Mouse (Mus musculus) c-Kit-positive CD71-negative TER-119-negative erythroid progenitor cells, embryonic 14.5 days (primary cell): ENCODE data around the gene Ythdf2.

Experiments used
- DNase-seq: peaks from one replicate; pipeline ENCODE4 v3.0.0-alpha.2; 2013; ENCODE audit warnings: low read depth

The Ythdf2 gene

DNA sequence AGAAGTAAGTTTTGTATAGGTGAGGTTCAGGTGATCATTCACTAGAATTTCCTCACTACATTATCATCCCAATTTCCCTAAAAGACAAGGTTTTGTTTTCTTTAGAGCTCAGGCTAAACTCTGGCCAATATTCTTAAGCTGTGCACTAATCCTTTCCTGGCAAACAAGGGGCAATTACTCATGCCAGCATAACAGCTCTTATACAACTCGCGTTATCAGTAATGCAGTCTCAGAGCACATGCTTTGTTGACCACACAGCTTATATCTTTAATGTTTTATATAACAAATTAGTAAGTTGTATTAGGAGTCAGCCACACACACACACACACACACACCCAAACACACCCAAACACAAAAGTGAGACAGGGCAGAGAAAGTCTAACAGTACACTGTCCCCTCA, 1.8 kb downstream of the Ythdf2 start:
- no peak for DNase-seq

DNA sequence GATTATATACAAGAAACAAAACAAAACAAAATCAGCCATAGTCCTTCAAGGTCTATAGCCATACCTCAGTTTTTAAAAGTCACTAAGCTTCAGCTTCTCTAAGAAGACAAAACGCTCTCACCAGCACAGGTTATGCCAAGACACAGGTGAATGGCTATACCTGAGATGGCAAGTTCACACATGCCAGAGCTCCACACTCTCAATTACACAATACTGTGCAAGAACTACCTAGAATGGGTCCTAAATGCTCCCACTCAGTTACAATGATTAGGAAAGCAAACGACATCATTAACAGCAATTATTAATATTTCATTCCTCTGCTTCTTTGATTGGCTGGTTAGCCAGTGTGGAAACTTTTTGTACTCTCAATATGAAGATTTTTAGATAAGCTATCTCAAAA, 2.8 kb downstream of the Ythdf2 start:
- no peak for DNase-seq

DNA sequence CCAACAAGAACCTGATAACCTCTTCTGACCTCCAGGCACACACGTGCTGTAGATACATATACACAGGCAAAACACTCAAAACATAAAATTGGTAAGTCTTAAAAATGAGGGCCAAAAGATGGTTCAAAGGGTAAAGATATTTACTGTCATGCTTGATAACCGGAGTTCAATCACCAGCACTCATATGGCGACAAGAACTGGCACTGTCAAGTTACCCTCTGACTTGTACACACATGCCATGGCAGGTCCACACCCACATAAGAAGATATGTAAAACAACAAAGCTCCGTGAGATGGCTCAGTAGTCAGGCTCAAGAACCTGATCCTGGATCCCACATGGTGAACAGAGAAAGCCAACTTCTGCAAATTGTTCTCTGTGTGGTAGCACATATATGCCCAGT, 4.8 kb downstream of the Ythdf2 start:
- DNase-seq, result no peak

DNA sequence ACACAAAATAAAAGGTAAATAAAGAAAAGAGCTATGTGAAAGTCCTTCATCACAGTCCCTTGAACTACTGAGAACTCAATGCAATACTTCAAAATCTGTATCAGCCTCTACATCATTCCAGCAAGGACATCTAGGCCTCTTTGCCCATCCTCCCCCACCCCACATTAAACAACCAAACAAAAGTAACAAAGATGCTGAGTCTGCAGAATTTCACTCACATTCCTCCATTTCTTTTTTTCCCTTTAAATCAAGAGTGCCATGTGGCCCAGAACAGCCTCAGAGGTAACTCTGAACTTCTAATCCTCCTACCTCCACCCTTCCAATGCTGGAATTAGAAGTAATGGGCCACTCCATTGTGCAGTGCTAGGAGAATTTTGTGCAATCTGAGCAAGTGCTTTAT, 13.3 kb downstream of the Ythdf2 start:
- DNase-seq, result no peak

DNA sequence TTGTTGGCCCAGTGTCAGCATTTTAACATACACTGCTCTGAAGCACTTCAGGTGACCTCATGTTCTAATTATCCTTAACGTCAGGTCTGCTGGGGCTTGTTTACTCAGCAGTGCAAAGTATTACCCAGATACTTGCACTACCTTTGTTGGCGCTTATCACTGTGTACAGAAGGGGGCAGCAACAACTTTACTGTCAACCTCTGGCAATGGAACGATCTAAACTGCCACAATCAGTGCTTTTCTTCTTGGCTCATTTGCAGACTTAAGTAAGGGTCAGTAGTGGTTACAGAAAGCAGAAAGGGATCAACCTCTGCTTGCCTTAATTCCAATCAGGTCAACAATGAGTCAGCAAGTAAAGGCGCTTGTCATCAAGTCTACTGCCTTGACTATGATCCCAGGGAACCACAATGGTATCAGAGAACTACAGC, 13.8 kb downstream of the Ythdf2 start:
- no peak for DNase-seq

DNA sequence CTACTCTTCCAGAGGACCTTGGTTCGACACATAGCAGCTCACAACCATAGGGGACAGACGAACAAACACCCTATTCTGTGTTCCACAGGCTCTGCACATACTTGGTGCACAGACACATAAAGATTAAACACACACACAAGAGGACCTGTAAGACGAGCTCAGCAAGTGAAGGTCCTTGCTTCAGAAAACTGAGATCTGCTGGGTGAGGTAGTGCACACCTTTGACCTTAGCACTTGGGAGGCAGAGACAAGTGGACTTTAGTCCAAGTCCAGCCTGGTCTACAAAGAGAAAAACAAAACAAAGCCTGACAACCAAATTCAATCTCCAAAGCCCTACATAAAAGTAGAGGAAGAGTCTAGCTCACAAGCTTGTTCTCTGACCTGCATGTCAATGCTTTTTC, 17.1 kb downstream of the Ythdf2 start:
- no peak for DNase-seq

DNA sequence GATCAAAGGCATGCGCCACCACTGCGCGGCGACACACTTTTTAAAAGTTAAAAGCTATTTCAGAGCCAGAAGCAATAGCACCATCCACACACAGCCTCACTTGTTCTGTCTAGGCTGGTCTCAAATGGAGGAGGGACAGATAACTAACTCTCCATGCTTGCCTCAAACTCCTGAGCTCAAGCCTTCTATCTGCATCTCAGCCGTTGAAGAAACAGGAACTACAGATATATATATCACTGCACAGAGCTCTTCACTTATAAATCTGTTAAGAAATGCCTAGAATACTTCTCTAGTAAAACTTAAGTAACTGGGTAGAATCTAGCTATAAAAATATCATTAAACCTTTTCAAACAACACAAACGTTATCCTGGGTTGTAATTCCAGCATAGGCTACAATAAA, 17.7 kb downstream of the Ythdf2 start:
- no peak for DNase-seq

DNA sequence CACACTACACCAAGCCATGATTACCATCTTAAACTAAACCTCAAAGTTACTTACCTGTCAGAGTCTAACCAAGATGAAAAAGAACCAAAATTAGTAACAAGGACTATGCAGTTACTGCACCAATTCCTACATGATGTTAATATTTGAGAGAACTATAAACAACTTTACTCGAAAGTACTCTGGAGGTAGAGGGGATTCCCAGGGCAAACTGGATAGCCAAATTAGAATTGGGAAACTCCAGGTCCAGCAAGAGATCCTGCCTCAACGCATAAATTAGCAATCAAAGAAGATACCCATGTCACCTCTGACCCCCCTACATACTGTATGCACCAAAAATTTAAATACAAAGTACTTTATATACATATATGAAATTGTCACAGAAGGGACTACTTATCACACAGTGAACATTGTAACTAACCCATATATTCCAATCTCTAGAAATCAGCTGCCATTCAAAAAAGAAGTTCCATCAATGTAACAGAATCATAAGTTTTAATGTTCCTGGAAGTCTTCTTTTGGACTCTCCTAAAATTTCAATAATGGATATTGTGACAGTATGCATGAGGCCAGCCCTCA, 24.2 kb downstream of the Ythdf2 start:
- DNase-seq, result no peak

DNA sequence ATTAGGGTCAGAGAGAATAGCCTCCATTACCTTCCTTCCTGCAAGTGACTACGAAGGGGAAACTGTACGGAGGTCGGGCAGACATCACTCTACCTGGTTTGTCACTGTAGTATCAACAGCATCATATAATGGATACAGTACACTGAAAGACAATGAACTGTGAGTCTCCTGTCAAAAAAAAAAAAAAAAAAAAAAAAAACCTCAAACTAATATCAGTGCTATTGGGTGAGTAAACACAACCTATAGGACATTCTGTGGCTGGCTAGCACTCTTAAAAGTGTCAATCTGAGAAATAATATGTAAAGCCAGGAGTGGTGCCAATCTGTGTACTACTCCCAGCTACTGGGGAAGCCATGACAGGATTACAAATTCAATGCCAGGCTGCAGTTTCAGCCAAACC, 28.9 kb downstream of the Ythdf2 start:
- no peak for DNase-seq

DNA sequence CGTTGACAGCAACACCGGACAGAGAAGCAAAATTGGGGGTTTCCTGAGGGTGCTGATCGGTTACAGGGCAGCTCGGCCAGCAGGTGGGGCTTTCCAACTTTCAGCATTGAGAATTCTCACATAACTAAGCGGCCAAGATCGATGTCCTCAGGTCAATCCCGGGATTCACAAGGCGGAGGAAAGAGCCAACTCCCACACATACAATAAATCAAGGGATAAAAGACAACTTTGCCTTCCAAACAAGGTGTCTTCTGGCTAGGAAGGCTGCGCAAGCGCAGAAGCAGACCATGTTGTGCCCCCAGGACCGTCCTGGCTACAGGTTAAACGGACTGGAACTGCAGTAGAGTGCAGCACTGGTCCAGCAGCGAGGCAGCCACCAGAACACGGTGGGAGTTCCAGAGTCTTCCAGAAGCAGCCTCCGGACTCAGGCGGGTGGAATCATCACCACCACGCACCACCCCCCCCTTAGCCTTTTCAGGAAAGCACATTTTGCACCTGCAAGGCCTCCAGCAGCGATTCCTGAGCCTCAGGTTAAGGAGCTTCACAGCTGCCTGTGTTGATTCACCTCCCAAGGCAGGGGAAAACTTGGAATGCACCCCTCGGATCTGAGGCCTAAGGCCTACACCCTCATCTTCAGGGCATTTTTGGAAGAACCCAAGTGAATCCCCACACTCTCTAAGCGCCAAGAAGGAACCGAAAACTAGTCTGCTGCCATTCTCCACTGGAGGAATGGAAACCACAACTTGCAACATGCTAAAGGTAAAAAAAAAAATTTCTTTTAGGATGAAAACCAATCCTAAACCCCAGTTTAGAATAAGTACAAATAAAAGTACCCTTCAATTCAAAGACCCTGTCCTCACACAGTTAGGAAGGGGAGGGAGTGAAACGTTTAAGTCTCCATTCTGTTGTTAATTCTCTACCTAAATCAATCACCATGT, 30.1 kb downstream of the Ythdf2 start:
- no peak for DNase-seq

DNA sequence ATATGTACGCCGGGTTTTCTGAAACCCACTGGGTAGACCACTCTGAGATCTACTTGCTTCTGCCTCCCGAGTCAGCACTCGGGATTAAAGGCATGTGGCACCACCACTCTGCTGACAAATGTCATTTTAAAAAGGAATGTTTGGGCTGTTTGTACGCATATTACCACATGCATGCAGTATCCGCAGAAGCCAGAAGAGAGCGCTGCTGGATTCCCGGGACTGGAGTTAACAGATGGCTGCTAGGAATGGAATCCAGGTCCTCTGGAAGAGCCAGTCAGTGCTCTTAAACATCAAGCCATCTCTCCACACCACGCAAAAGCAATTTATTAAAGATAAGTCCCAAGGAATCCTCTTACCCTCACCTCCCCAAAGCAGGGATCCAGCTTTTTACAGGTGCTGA, 31.4 kb downstream of the Ythdf2 start:
- no peak for DNase-seq

DNA sequence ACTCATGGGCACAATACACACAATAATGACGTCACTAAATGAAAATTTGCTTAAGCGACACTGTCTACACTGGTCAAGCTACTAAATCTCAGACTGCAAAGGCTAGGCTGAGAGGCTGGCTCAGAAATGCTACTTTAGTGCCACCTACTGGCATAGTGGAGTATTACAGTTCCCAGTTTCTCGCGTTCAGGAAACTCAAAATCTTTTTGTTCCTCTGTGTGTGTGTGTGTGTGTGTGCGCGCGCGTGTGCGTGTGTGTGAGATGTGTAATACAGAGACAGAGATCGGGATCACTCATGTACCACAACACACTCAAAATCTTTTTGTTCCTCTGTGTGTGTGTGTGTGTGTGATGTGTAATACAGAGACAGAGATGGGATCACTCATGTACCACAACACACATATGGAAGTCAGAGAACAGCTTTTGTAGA, 33.5 kb downstream of the Ythdf2 start:
- DNase-seq, result peak; percentile 65

DNA sequence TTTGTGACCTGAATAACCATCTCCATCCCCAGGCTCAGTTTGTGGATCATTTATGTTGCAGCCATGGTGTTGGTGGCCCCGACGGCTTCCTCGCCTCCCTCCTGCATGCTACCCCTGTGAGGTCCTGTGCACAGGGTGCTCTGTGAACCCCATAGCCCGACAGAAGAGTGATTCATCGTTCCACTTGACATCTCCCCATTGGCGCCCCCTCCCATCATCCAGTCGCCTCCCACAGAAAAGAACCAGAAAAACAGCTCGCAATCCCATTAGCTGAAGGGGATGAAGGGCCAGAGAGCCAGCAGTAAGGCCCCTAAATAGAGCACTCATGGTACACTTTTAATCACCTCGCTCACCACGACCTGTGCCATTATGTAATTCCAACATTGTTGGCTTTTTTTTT, 35.6 kb downstream of the Ythdf2 start:
- no peak for DNase-seq

DNA sequence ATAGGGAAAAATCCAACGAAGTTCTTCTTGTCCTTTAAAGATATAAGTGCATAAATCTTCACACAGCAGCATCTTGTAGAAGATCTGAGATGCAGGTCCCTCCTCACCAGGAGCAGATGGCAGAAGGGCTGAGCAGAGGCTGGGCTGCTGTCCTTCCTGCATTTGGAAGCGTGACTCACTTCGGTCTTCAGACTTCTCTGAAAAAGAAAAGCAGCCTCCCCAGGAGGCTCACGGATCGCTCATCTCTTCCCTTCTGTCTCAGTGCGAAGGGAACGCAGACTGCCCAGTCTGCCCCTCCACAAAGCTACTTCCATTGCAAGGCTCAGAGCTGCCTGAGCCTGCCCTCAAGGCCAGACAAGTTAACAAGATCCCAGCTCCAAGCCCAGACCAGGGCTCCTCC, 41.2 kb downstream of the Ythdf2 start:
- no peak for DNase-seq

DNA sequence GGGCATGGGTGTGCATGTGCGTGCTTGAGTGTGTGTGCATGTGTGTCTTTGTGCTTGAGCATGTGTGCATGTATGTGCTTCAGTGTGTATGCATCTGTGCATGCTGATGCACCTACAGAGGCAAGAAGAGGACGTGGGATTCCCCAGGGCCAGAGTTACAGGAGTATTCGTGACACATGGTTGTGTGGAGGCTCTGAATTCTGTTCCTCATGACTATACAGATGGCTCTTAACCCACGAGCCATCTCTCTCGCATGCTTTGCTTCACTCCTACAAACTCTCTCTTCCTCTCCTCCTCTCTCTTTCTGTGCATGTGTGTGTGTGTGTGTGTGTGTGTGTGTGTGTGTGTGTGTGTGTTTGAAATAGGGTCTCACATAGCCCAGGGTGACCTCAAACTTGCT, 42.3 kb downstream of the Ythdf2 start:
- no peak for DNase-seq

DNA sequence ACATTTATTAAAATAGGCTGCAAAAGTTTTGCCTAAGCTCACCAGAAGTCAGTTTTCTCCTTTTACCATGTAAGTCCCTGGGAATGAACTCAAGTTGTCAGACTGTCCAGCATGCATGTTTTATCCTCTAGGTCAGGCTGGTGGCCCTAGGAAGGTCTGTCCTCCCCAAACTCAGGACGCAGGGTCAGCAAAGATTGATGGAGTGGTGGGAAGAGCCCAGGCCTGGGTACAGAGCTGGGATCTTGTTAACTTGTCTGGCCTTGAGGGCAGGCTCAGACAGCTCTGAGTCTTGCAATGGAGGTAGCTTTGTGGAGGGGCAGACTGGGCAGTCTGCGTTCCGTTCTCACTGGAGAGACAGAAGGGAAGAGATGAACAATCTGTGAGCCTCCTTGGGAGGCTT, 42.8 kb downstream of the Ythdf2 start:
- DNase-seq, result no peak

DNA sequence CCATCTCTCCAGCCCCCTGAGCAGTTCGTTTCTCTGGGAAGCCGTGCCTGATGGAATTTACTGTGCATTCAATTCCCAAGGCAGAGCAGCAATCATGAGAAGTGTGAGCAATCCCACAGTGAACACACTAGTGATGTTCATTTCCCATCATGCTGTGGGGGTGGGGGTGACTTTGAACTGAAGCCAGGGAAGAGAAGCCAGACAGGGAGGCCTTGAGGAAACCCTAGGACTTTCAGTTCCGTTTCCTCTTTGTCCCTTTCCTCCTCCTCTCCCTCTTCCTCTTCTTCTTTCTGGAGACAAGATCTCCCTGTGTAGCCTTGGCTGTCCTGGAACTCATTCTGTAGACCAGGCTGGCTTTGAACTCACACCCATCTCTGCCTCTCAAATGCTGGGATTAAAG, 44.7 kb downstream of the Ythdf2 start:
- DNase-seq, result no peak

DNA sequence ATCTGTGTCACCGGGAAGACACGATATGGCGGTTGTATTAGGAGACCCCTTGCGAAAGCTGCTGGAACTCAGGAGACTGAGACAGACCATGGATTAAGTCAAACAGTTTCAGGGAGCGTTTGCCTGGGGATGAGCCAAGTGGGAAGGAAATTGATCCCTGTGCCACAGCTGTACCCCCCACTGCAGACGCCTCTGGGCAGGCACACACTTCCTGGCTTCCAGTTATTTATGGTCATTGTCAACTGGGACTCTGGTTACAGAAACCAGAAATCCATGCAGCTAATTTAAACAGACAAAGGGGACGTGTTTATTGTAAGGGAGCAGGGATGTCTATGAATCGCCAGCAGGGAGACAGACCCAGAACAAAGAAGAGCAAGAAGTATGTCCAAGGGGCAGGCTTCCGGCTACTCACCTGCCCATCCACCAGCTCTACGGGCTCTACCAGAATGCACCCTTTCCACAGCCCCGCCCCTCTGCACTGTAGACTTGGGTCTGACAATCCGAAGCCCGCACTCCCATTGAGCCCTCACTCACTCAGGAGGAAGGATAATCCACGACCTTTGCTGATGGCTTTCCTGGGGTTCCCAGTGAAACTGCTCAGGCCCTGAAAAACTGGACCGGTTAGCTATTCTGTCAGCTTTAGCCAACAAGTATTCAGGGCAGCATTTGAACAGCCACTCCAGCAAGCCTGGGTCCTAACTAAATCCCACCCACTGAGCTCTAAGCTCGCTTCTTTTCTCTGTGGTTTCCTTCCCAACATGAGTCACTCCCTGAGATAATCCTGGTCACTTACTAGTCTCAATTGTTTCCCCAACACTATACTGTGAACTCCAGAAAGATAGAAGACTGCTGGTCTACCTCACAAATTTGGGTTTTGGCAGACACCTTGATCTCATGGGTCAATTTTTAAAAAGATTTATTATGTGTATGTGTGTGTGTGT, 45.5 kb downstream of the Ythdf2 start:
- DNase-seq, result no peak

DNA sequence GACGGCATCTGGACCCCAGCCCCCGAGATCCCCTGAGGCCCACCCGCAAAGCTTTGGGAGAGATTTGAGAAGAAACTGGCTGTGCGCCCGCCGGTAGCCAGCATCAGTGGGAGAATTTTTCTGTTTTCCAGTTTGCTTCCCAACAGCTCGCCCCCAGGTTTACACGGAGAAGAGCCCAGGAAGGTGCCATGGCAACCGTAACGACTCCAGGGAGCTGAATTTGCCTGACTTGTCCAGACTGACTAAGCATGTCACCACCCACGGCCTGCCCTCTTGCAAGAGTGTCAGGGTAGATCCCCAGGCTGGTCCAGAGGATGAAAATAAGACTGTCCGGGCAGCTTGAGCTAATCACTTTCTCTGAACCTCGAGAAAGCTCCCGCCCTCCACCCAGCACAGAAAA, 46.4 kb downstream of the Ythdf2 start:
- no peak for DNase-seq

DNA sequence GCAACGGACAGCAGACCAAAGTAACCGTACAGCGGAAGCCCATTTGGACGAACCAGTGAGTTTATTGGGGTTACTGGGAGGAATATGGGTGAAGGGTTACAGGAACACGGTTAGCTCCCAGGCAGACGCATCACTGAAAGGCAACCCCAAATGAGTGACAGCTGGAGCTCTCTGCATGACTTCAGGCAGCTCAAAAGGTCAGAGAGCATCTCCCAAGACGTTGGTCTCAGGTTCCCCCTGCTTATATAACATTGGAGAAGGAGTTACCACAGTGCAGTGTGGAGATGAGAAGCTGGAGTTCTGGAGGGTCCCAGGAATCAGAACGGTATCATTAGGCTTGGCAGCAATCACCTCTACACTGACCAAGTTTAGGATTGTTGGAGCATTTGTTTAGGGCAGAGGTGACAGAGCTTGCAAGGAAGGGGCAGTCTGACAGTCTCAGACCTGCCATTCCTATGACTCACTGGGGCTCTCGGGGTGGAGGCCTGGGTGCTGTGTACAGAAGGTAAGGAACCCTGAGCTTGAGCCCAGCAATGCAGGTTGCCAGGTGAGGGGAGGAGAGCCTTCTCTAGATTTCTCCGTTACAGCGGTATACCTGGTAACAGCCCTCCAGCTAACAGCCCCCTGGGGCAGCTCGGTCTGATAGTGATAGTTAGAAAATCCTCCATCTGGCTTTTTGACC, 55.0 kb downstream of the Ythdf2 start:
- no peak for DNase-seq

DNA sequence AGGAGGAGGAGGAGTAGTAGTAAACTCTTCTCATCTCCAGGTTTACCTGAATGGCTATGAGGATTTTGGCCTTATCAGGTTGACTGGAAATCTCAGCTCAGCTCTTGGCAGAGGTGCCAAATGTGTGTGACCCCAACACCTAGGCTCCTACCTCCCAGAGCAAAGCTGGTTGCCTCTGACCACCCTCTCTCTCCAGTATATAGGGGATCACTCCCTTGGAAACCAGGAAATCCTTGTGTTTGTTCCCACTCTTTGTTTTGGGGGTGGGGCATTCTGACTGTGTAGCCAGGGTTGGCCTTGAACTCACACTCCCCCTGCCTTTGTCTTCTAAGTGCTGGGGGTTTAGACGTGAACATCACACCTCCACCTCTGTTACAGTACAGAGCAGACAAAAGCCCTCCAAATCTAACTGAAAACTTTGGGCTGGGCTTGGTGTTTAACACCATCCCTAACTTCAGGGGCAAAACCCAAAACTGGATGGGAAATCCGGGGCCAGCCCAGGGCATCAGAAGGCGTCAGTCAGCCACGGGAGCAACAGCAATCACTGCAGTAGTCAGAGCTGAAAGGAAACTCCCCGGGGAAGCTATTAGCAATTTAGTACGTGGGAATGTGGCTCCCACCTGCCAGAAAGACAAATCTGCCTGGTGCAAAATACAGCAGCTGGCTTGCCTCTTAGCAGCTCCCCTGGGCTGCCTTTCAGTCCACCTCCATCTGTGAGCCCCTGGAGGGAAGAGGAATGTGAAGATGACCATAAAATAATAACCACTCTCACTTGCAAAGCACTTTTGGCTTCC, 57.0 kb downstream of the Ythdf2 start:
- DNase-seq, result no peak
